Mouse (Mus musculus): ENCODE data around the gene Fnbp1l. TPM values are rescaled to one million over a fixed set of nuclear protein-coding genes. Genes with fewer than 3 reads are reported as not detected.

Fnbp1l gene
- polyA plus RNA-seq, 1 experiment from 2014 or later: 56.3 TPM

- Histone ChIP-seq H3K9ac (no peak overlapping the region), H3K4me2 (no peak overlapping the region), H3K4me3 (ENCODE audit: low read depth, low read length) (no peak overlapping the region), H3K9me3 (ENCODE audit: low read depth, low read length) (no peaks in the 10 kb centered on the region), H3K27me3 (ENCODE audit: insufficient read depth, low read length) (no peaks in the 10 kb centered on the region), H3K4me1 (ENCODE audit: insufficient read depth) (no peaks in the 10 kb centered on the region; the same call in 1 of the 2 replicates), H3K36me3 (ENCODE audit: insufficient read depth) (no peaks in the 10 kb centered on the region), H3K27ac (ENCODE audit: low read depth) (peak overlapping the region; percentile 30; the same call in 1 of the 2 replicates)
- no peak for ATAC-seq (ENCODE audit: insufficient read depth)
- TF ChIP-seq CTCF (IDR thresholded peaks at IDR 0.05; ENCODE audit: low read depth): no peak
- DNase-seq: peak; percentile 85
- WGBS: 41% methylated on average over 6 of the region's 6 CpGs
Observed at GRCm38 (mm10) chr3:122624591-122624990, 5.1 kb upstream of the Fnbp1l start.

GRCm38 (mm10) chr3:122620285-122620931, 893 bp upstream of the Fnbp1l start:
- no peaks in the 10 kb centered on the region for H3K36me3 ChIP-seq (ENCODE audit: insufficient read depth)
- H3K27ac ChIP-seq (ENCODE audit: low read depth): peak overlapping the region; percentile 98
- H3K27me3 ChIP-seq (ENCODE audit: insufficient read depth, low read length): no peaks in the 10 kb centered on the region
- no peaks in the 10 kb centered on the region for H3K9me3 ChIP-seq (ENCODE audit: low read depth, low read length)
- peak; percentile 75 for DNase-seq
- H3K9ac ChIP-seq: peak overlapping the region; percentile 96
- peak; percentile 33 for ATAC-seq (ENCODE audit: insufficient read depth)
- TF ChIP-seq CTCF (IDR thresholded peaks at IDR 0.05; ENCODE audit: low read depth): 0 out of 2 replicates have a peak, but pooled peaks have one; percentile 12
- H3K4me1 ChIP-seq (ENCODE audit: insufficient read depth): peaks cover 6% of the 10 kb centered on the region; the same call in 1 of the 2 replicates
- under 1% methylated on average over 21 of the region's 21 CpGs for WGBS
- peak overlapping the region; percentile 91 for H3K4me3 ChIP-seq (ENCODE audit: low read depth, low read length)
- H3K4me2 ChIP-seq: peak overlapping the region; percentile 81

DNA sequence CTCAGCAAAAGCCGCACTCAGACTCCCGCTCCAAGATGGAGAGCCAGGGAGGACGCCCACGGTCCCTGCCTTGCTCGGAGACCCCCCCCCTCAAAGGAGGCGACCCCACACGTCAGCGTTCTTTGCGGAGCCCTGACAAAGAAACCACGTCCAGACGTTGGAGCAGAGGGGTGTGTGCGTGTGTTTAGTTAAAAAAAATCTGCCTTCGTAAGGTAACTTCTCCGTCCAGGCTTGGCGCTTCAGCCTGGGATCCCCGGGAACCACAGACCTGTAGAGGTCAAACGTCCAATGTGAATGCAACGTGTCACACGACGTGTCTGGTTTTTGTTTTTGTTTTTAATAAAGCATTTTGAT, 393 bp upstream of the Fnbp1l start:
- peak overlapping the region; percentile 98 for H3K27ac ChIP-seq (ENCODE audit: low read depth)
- no peaks in the 10 kb centered on the region for H3K27me3 ChIP-seq (ENCODE audit: insufficient read depth, low read length)
- H3K9me3 ChIP-seq (ENCODE audit: low read depth, low read length): no peaks in the 10 kb centered on the region
- H3K9ac ChIP-seq: peak overlapping the region; percentile 96
- ATAC-seq (ENCODE audit: insufficient read depth) (peak; percentile 58), DNase-seq (no peak)
- peak overlapping the region; percentile 81 for H3K4me2 ChIP-seq
- H3K36me3 ChIP-seq (ENCODE audit: insufficient read depth): no peaks in the 10 kb centered on the region
- peaks cover 6% of the 10 kb centered on the region; the same call in 1 of the 2 replicates for H3K4me1 ChIP-seq (ENCODE audit: insufficient read depth)
- under 1% methylated on average over 20 of the region's 20 CpGs for WGBS
- peak overlapping the region; percentile 91 for H3K4me3 ChIP-seq (ENCODE audit: low read depth, low read length)
- TF ChIP-seq CTCF (IDR thresholded peaks at IDR 0.05; ENCODE audit: low read depth): no peak

DNA sequence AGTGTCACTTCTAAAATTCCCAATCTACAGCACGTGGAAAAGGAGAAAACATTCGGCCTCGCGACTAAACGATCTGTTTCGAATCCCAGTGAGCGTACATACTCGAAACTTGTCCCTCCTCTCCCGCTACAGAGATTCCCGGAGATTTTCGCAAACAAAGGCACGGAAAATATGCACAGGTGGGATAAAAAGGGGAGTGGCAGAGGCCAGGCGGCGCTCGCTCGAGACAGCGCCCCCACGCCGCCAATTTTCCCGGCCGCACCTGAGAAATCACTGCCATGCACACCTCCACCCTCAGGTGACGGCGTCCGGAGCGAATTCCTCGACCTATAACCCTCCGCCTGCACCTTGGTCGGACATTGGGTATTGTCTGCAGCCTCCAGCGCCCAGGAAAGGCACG, 1.1 kb downstream of the Fnbp1l start:
- TF ChIP-seq CTCF (IDR thresholded peaks at IDR 0.05; ENCODE audit: low read depth): peak; percentile 51
- Histone ChIP-seq H3K36me3 (ENCODE audit: insufficient read depth) (no peaks in the 10 kb centered on the region), H3K9ac (peak overlapping the region; percentile 96), H3K9me3 (ENCODE audit: low read depth, low read length) (no peaks in the 10 kb centered on the region), H3K27me3 (ENCODE audit: insufficient read depth, low read length) (no peaks in the 10 kb centered on the region), H3K4me3 (ENCODE audit: low read depth, low read length) (peak overlapping the region; percentile 91), H3K4me1 (ENCODE audit: insufficient read depth) (peaks cover 6% of the 10 kb centered on the region; the same call in 1 of the 2 replicates), H3K4me2 (peak overlapping the region; percentile 81), H3K27ac (ENCODE audit: low read depth) (peak overlapping the region; percentile 98)
- WGBS: under 1% methylated on average over 30 of the region's 30 CpGs
- ATAC-seq (ENCODE audit: insufficient read depth): no peak
- peak; percentile 71 for DNase-seq

GRCm38 (mm10) chr3:122617613-122618340, 1.7 kb downstream of the Fnbp1l start:
- peak overlapping the region; percentile 81 for H3K4me2 ChIP-seq
- no peaks in the 10 kb centered on the region for H3K36me3 ChIP-seq (ENCODE audit: insufficient read depth)
- H3K27ac ChIP-seq (ENCODE audit: low read depth): no peak overlapping the region; the same call in 1 of the 2 replicates
- WGBS: 36% methylated on average over 9 of the region's 9 CpGs
- no peaks in the 10 kb centered on the region for H3K9me3 ChIP-seq (ENCODE audit: low read depth, low read length)
- no peaks in the 10 kb centered on the region for H3K27me3 ChIP-seq (ENCODE audit: insufficient read depth, low read length)
- ATAC-seq (ENCODE audit: insufficient read depth) (no peak), DNase-seq (no peak)
- H3K4me1 ChIP-seq (ENCODE audit: insufficient read depth): peaks cover 6% of the 10 kb centered on the region; the same call in 1 of the 2 replicates
- TF ChIP-seq CTCF (IDR thresholded peaks at IDR 0.05; ENCODE audit: low read depth): no peak
- H3K9ac ChIP-seq: peak overlapping the region; percentile 96
- peak overlapping the region; percentile 91 for H3K4me3 ChIP-seq (ENCODE audit: low read depth, low read length)

GRCm38 (mm10) chr3:122612537-122612936, 7.0 kb downstream of the Fnbp1l start:
- WGBS: 64% methylated on average over 6 of the region's 6 CpGs
- Histone ChIP-seq H3K27me3 (ENCODE audit: insufficient read depth, low read length) (no peaks in the 10 kb centered on the region), H3K36me3 (ENCODE audit: insufficient read depth) (no peaks in the 10 kb centered on the region), H3K4me2 (no peak overlapping the region), H3K4me3 (ENCODE audit: low read depth, low read length) (no peak overlapping the region), H3K9ac (no peak overlapping the region), H3K27ac (ENCODE audit: low read depth) (no peak overlapping the region), H3K9me3 (ENCODE audit: low read depth, low read length) (no peaks in the 10 kb centered on the region), H3K4me1 (ENCODE audit: insufficient read depth) (0 out of 2 replicates have a peak, but pooled peaks cover 2% of the 10 kb centered on the region)
- no peak for TF ChIP-seq CTCF (IDR thresholded peaks at IDR 0.05; ENCODE audit: low read depth)
- ATAC-seq (ENCODE audit: insufficient read depth) (no peak), DNase-seq (no peak)

- no peak for TF ChIP-seq CTCF (IDR thresholded peaks at IDR 0.05; ENCODE audit: low read depth)
- ATAC-seq (ENCODE audit: insufficient read depth) (no peak), DNase-seq (no peak)
- no peak overlapping the region for H3K4me3 ChIP-seq (ENCODE audit: low read depth, low read length)
- H3K4me1 ChIP-seq (ENCODE audit: insufficient read depth): no peaks in the 10 kb centered on the region
- no peaks in the 10 kb centered on the region for H3K36me3 ChIP-seq (ENCODE audit: insufficient read depth)
- H3K9me3 ChIP-seq (ENCODE audit: low read depth, low read length): no peaks in the 10 kb centered on the region
- 78% methylated on average over 5 of the region's 5 CpGs for WGBS
- no peaks in the 10 kb centered on the region for H3K27me3 ChIP-seq (ENCODE audit: insufficient read depth, low read length)
- H3K9ac ChIP-seq: no peak overlapping the region
- H3K27ac ChIP-seq (ENCODE audit: low read depth): no peak overlapping the region
- H3K4me2 ChIP-seq: no peak overlapping the region
Observed at GRCm38 (mm10) chr3:122611761-122612160, 7.8 kb downstream of the Fnbp1l start.
